In the genomic region with DNA sequence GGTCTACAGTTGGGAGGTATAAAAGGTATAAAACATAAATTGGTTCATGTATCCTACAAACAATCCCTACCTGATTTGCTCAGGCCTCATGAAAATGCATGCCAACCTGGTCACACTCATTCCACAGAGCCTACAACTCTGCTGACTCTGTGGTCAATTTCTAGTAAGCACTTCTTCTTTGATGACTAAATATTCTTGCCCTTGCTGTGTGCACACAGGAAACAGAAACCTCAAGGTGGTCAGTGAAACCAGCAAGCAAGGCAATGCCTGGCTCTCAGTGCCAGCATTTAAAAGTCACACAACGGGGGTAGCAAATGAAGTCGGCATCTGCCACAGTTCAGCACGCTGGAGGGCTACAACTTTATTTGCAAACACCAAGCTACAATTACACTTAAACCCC, we compare ENCODE assay signal across 7 mouse cellular contexts. TPM values are rescaled to one million over a fixed set of nuclear protein-coding genes. Genes with fewer than 3 reads are reported as not detected.
DNase-seq lines count a peak whose midpoint lies in the region; ATAC-seq and TF ChIP-seq lines count a peak whose summit lies in the region.

No protein-coding gene starts in this region.

- 0 out of 2 replicates have a peak, but pooled peaks cover 3% of the 10 kb centered on the region for H3K9me3 ChIP-seq in kidney, embryonic 16.5 days (ENCODE audit: low read length)
- peaks cover 4% of the 10 kb centered on the region; the same call in 1 of the 2 replicates for H3K9me3 ChIP-seq in forebrain, embryonic 11.5 days (ENCODE audit: control insufficient read depth, low read length)
- 0 out of 2 replicates have a peak, but pooled peaks cover 3% of the 10 kb centered on the region for H3K9me3 ChIP-seq in limb, embryonic 10.5 days (replicated peaks)

- no peak for DNase-seq in kidney, adult 9 months
- DNase-seq in forebrain, embryonic 11.5 days (ENCODE audit: low spot score), result no peak
- DNase-seq in limb, embryonic 10.5 days (ENCODE audit: low spot score), result no peak
- no peak for DNase-seq in T-cell, adult 2 months (ENCODE audit: low spot score)

- H3K4me1 ChIP-seq in kidney, embryonic 16.5 days (ENCODE audit: insufficient read depth, low read length), result peaks cover 10% of the 10 kb centered on the region
- H3K4me1 ChIP-seq in forebrain, embryonic 11.5 days (replicated peaks; ENCODE audit: control insufficient read depth, insufficient read depth, low read length), result peaks cover 7% of the 10 kb centered on the region; the same call in 1 of the 2 replicates
- peaks cover 26% of the 10 kb centered on the region for H3K4me1 ChIP-seq in limb, embryonic 10.5 days
- peaks cover 13% of the 10 kb centered on the region for H3K4me1 ChIP-seq in olfactory bulb, adult 2 months (ENCODE audit: control insufficient read depth, insufficient read depth, low read length)

- no peaks in the 10 kb centered on the region for H3K27me3 ChIP-seq in kidney, embryonic 16.5 days (ENCODE audit: insufficient read depth, low read length)
- no peaks in the 10 kb centered on the region for H3K27me3 ChIP-seq in forebrain, embryonic 11.5 days (ENCODE audit: control insufficient read depth, insufficient read depth, low read length)
- H3K27me3 ChIP-seq in limb, embryonic 10.5 days (ENCODE audit: low read depth, poor library complexity, severe bottlenecking), result peaks cover 4% of the 10 kb centered on the region

- H3K36me3 ChIP-seq in kidney, embryonic 16.5 days (ENCODE audit: insufficient read depth, low read length), result peaks cover 4% of the 10 kb centered on the region; the same call in 1 of the 2 replicates
- H3K36me3 ChIP-seq in forebrain, embryonic 11.5 days (ENCODE audit: control insufficient read depth, insufficient read depth, low read length), result no peaks in the 10 kb centered on the region; the same call in 1 of the 2 replicates
- peaks cover 25% of the 10 kb centered on the region for H3K36me3 ChIP-seq in limb, embryonic 10.5 days

- H3K4me2 ChIP-seq in kidney, embryonic 16.5 days (replicated peaks; ENCODE audit: low read depth, low read length), result peak overlapping the region; percentile 82
- H3K4me2 ChIP-seq in forebrain, embryonic 11.5 days (ENCODE audit: low read depth, low read length, severe bottlenecking), result peak overlapping the region; percentile 29; the same call in 1 of the 2 replicates

- no peak for TF ChIP-seq POLR2A in olfactory bulb, adult 2 months (IDR thresholded peaks at IDR 0.05; ENCODE audit: insufficient read depth, low read depth, low read length)

- no peak overlapping the region for H3K4me3 ChIP-seq in kidney, embryonic 16.5 days (ENCODE audit: low read length)
- no peak overlapping the region for H3K4me3 ChIP-seq in forebrain, embryonic 11.5 days (ENCODE audit: low read depth, low read length)
- H3K4me3 ChIP-seq in limb, embryonic 10.5 days, result peak overlapping the region; percentile 24; the same call in 1 of the 2 replicates
- H3K4me3 ChIP-seq in olfactory bulb, adult 2 months (ENCODE audit: insufficient read depth, low read depth, low read length), result peak overlapping the region; percentile 34

- H3K9ac ChIP-seq in kidney, embryonic 16.5 days (replicated peaks; ENCODE audit: low read length), result peak overlapping the region; percentile 58; the same call in 1 of the 2 replicates
- H3K9ac ChIP-seq in forebrain, embryonic 11.5 days (ENCODE audit: low read length), result peak overlapping the region; percentile 27; the same call in 1 of the 2 replicates

- no peak for ATAC-seq in kidney, embryonic 16.5 days (ENCODE audit: low FRiP score, low TSS enrichment)
- ATAC-seq in forebrain, embryonic 11.5 days (replicated peaks; ENCODE audit: low FRiP score), result no peak
- no peak for ATAC-seq in activated CD4-positive, CD25-positive, alpha-beta regulatory T cell, adult 4 months

- H3K27ac ChIP-seq in kidney, embryonic 16.5 days (ENCODE audit: low read length), result no peak overlapping the region
- H3K27ac ChIP-seq in forebrain, embryonic 11.5 days (ENCODE audit: low read depth, low read length), result no peak overlapping the region
- H3K27ac ChIP-seq in limb, embryonic 10.5 days, result no peak overlapping the region; the same call in 1 of the 2 replicates
- H3K27ac ChIP-seq in olfactory bulb, adult 2 months (ENCODE audit: insufficient read depth, low read depth, low read length), result no peak overlapping the region

- WGBS in kidney, embryonic 16.5 days, result 72% methylated on average over 3 of the region's 3 CpGs
- WGBS in forebrain, embryonic 11.5 days, result 89% methylated on average over 3 of the region's 3 CpGs
- 94% methylated on average over 3 of the region's 3 CpGs for WGBS in limb, embryonic 10.5 days
- WGBS in olfactory bulb, adult 2 months, result 14% methylated on average over 3 of the region's 3 CpGs

- TF ChIP-seq CTCF in olfactory bulb, adult 2 months (IDR thresholded peaks at IDR 0.05; ENCODE audit: insufficient read depth, low read depth, low read length), result no peak

RNA-seq across cellular contexts. Expression of gene Tet1, which starts 45.2 kb away (rescaled TPM):
- 23.4 and 28.4 TPM in 2 replicates for polyA plus RNA-seq in kidney, embryonic 16.5 days (2015; fragmentation: Nextera tagmentation; extraction: Ambion mirVana)
- polyA plus RNA-seq in forebrain, embryonic 11.5 days (2014; fragmentation: Nextera tagmentation; extraction: Ambion mirVana), result 37.8 and 39.7 TPM in 2 replicates
- polyA plus RNA-seq in limb, embryonic 10.5 days (2016; fragmentation: Nextera tagmentation; extraction: Ambion mirVana), result 26.5 and 30.6 TPM in 2 replicates
- not detected in 2 replicates for polyA plus RNA-seq in olfactory bulb, adult 2 months (2012; ENCODE audit: insufficient read depth, insufficient read length, low replicate concordance, missing spikeins)
- 1 to 10 TPM; 5.1 to 6.3 TPM for polyA plus RNA-seq in activated CD4-positive, CD25-positive, alpha-beta regulatory T cell, adult 4 months (2017; shearing (Covaris generic))

RNA-seq across cellular contexts. Expression of gene Slc25a16, which starts 56.9 kb away (rescaled TPM):
- 19.0 and 19.4 TPM in 2 replicates for polyA plus RNA-seq in kidney, embryonic 16.5 days (2015; fragmentation: Nextera tagmentation; extraction: Ambion mirVana)
- 12.6 TPM in 2 replicates for polyA plus RNA-seq in forebrain, embryonic 11.5 days (2014; fragmentation: Nextera tagmentation; extraction: Ambion mirVana)
- polyA plus RNA-seq in limb, embryonic 10.5 days (2016; fragmentation: Nextera tagmentation; extraction: Ambion mirVana), result 8.8 and 11.3 TPM in 2 replicates
- not detected in 2 replicates for polyA plus RNA-seq in olfactory bulb, adult 2 months (2012; ENCODE audit: insufficient read depth, insufficient read length, low replicate concordance, missing spikeins)
- 1 to 10 TPM; 3.2 to 3.5 TPM for polyA plus RNA-seq in activated CD4-positive, CD25-positive, alpha-beta regulatory T cell, adult 4 months (2017; shearing (Covaris generic))

Comparison
In these comparisons a context has a peak if more than half of its experiments do, and no peak if none do; other contexts are left out.
1. H3K4me3 ChIP-seq: peak in limb, embryonic 10.5 days (single experiment) and olfactory bulb, adult 2 months (single experiment); none in kidney, embryonic 16.5 days (single experiment) and forebrain, embryonic 11.5 days (single experiment).